Mouse (Mus musculus) heart, embryonic 14.5 days (tissue): ENCODE measurements around the gene Ppp1r15b. TPM values are rescaled to one million over a fixed set of nuclear protein-coding genes. Genes with fewer than 3 reads are reported as not detected.

Experiments used
- ATAC-seq: fragments of 200-750 bp; cut with Nextera tagmentation; 2 replicates; pipeline ENCODE4 v1.8.0; 2017; ENCODE audit warnings: low read depth, moderate TSS enrichment; ENCODE audit not compliant: insufficient number of reproducible peaks, insufficient read depth, low FRiP score
- H3K27ac ChIP-seq, 2 experiments: fragments of 200-500 bp in 1 of 2; fragments of 300-500 bp in 1 of 2; sonication (generic) in 1 of 2; replicated peaks in 1 of 2; 2 replicates each; pipeline ENCODE4 v1.5.1; 2012 to 2014; ENCODE audit warnings: low read depth in 2 of 2, low read length in 2 of 2, control low read depth in 1 of 2, mild to moderate bottlenecking in 1 of 2, mixed read lengths in 1 of 2; ENCODE audit not compliant: control insufficient read depth in 1 of 2, insufficient read depth in 1 of 2
- H3K27me3 ChIP-seq: fragments of 300-500 bp; sonication (generic); 2 replicates; pipeline ENCODE4 v1.6.1; 2014; ENCODE audit warnings: mild to moderate bottlenecking, low read length, control low read depth; ENCODE audit not compliant: control insufficient read depth, insufficient read depth
- H3K36me3 ChIP-seq: fragments of 300-500 bp; sonication (generic); 2 replicates; pipeline ENCODE4 v1.6.1; 2014; ENCODE audit warnings: mild to moderate bottlenecking, control low read depth, low read length, mixed read lengths; ENCODE audit not compliant: control insufficient read depth, insufficient read depth
- H3K4me1 ChIP-seq, 2 experiments: fragments of 200-500 bp in 1 of 2; fragments of 300-500 bp in 1 of 2; sonication (generic) in 1 of 2; 2 replicates each; pipeline ENCODE4 v1.6.1; 2012 to 2014; ENCODE audit warnings: low read length in 2 of 2, control low read depth in 1 of 2, mixed read lengths in 1 of 2; ENCODE audit not compliant: control insufficient read depth in 2 of 2, insufficient read depth in 2 of 2
- H3K4me2 ChIP-seq: fragments of 300-500 bp; sonication (generic); 2 replicates; pipeline ENCODE4 v1.6.1; 2014; ENCODE audit warnings: mild to moderate bottlenecking, low read length
- H3K4me3 ChIP-seq, 2 experiments: fragments of 200-500 bp in 1 of 2; fragments of 300-500 bp in 1 of 2; sonication (generic) in 1 of 2; 2 replicates each; pipeline ENCODE4 v1.5.1; 2012 to 2014; ENCODE audit warnings: low read length in 2 of 2, mild to moderate bottlenecking in 2 of 2, control low read depth in 1 of 2, low read depth in 1 of 2, moderate library complexity in 1 of 2; ENCODE audit not compliant: control insufficient read depth in 1 of 2, insufficient read depth in 1 of 2
- H3K9ac ChIP-seq: fragments of 300-500 bp; sonication (generic); 2 replicates; pipeline ENCODE4 v1.6.1; 2014; ENCODE audit warnings: mild to moderate bottlenecking, low read length
- H3K9me3 ChIP-seq: fragments of 300-500 bp; sonication (generic); 2 replicates; pipeline ENCODE4 v1.6.1; 2016; ENCODE audit warnings: low read length, control low read depth; ENCODE audit not compliant: control insufficient read depth
- WGBS: fragments of 180-500 bp; shearing (Covaris S2); extraction: QIAGEN DNeasy Blood & Tissue Kit; methylation state at CpG from one replicate; pipeline ENCODE4 v1.1.7; 2014; 5-methylcytosine and 5-hydroxymethylcytosine counted together
- polyA plus RNA-seq: library from polyadenylated mRNA; unstranded; fragments of >200 nt; fragmentation: Nextera tagmentation; extraction: Ambion mirVana; gene quantifications from 2 replicates; pipeline ENCODE4 v1.2.1, GENCODE M21; 2014

Ppp1r15b gene
- polyA plus RNA-seq, 1 experiment from 2014 or later: 24.5 TPM

DNA sequence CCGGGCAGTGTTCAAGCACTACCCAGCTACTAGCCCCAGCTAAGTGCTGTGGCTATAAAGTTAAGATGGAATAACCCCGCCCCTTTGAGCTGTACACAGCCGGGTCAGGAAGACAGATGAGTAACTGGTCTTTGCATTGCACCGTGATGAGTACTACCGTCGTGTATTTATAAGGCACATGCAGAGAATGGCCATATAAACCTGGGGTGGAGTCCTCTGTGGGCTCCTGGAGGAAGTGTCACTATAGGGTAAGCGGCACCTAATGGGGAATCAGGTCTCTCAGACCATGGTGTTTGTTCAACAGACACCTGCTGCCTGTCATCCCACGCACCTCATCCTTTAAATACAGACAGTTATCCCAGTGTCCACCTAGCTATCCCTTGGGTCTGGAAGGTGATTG is 32.0 kb downstream of the Ppp1r15b start:
- Histone ChIP-seq H3K4me3 (no peak overlapping the region), H3K4me2 (no peak overlapping the region), H3K27ac (no peak overlapping the region), H3K4me1 (peaks cover 8 to 16% of the 10 kb centered on the region in 2 experiments), H3K27me3 (peaks cover 60% of the 10 kb centered on the region), H3K36me3 (no peaks in the 10 kb centered on the region), H3K9ac (no peak overlapping the region), H3K9me3 (no peaks in the 10 kb centered on the region)
- WGBS: 55% methylated on average over 8 of the region's 8 CpGs
- ATAC-seq: no peak

DNA sequence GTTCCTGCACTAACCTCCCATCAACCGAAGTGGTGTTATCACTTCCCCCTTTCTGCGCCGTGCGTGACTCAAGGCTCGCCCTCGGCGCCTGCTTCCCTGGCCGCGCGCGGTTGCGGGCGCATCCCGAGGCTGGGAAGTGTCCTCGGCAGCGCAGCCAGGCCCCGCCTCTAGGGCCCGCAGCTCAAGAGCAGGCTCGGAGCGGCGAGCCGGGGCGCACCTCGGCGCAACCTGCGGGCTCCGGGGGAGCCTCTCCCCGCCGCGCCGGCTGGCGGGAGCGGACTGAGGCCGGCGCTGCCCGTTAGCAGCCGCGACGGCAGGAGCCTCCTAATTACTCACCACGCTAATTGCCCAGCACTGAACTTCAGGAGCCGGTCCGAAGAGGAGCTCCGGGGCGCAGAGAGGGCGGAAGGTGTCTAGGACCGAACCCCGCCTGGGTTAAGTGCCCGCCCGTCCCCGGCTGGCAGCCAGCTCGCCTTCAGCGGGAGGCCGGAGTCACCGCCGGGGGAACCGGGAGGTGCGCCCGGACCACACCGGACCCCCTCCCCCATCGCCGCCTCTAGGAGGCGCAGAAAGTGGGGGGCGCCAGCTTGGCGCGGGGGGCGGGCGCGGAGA is 33.0 kb downstream of the Ppp1r15b start, which contains the start of gene Plekha6:
TSS of gene Plekha6 (plus strand) at position 391 of the 612 bp plus-strand sequence.
- H3K9me3 ChIP-seq: no peaks in the 10 kb centered on the region
- peaks cover 6 to 21% of the 10 kb centered on the region in 2 experiments; a peak in 3 of 4 replicates for H3K4me1 ChIP-seq
- H3K27me3 ChIP-seq: peaks cover 62% of the 10 kb centered on the region
- peak within 1 kb of the TSS; percentile 69 for H3K9ac ChIP-seq
- no peaks in the 10 kb centered on the region for H3K36me3 ChIP-seq
- peak within 1 kb of the TSS; percentile 99 for H3K4me2 ChIP-seq
- ATAC-seq: no peak; the same call in 1 of the 2 replicates
- WGBS: 1% methylated on average over 62 of the region's 68 CpGs
- H3K27ac ChIP-seq: no peak within 1 kb of the TSS
- H3K4me3 ChIP-seq: peak within 1 kb of the TSS; percentile 63

DNA sequence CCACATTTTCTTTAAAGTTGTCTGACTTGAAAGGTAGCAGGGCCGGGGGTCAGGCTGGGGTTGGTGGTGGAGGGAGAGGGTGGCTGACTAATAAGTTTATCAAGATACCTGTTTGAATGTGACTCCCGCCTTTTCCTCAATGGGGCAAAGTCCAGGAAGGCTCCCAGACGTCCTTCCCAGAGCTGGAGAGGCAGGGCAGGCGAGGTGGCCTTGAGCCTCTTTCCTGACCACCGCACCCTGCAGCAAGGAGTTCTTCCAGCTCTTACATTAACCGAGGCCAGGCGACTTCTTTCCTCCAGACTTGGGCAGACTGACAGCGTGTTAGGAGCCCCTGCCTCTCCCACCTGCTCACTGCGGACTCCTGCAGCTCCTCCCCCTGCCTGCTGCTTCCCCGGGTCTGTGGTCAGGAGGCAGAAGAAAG is 33.7 kb downstream of the Ppp1r15b start:
- H3K27me3 ChIP-seq: peaks cover 62% of the 10 kb centered on the region
- no peak overlapping the region; the same call in 1 of the 2 replicates for H3K9ac ChIP-seq
- H3K4me1 ChIP-seq: peaks cover 2 to 17% of the 10 kb centered on the region in 2 experiments; a peak in 3 of 4 replicates
- WGBS: 2% methylated on average over 10 of the region's 10 CpGs
- no peaks in the 10 kb centered on the region for H3K9me3 ChIP-seq
- H3K4me3 ChIP-seq: peak overlapping the region; percentile 63; a peak in 3 of 4 replicates
- no peak for ATAC-seq
- no peaks in the 10 kb centered on the region for H3K36me3 ChIP-seq
- peak overlapping the region; percentile 99 for H3K4me2 ChIP-seq
- no peak overlapping the region for H3K27ac ChIP-seq

DNA sequence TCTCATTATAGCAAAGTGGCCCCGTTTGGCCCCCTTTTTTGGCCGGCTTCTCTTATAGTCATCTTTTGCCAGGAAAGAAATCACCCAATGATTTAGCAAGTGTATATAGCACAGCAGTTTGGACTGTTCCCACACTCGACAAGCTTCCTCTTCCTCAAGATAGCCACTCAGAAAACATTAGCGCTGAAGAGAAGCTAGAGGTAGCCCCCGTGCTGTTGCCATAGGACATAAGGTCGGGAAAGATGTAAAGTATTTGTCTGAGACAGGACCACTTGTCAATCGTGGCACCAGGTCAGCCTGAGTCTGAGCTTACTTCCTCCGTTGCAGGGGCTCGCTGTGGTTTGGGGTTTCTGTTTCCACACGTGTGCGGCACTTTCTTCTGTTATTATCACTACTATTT is 34.2 kb downstream of the Ppp1r15b start:
- peaks cover 67% of the 10 kb centered on the region for H3K27me3 ChIP-seq
- H3K4me2 ChIP-seq: no peak overlapping the region
- 33% methylated on average over 11 of the region's 11 CpGs for WGBS
- H3K9ac ChIP-seq: no peak overlapping the region
- H3K4me1 ChIP-seq: peaks cover 2 to 17% of the 10 kb centered on the region in 2 experiments; a peak in 3 of 4 replicates
- H3K9me3 ChIP-seq: no peaks in the 10 kb centered on the region
- ATAC-seq: no peak
- H3K36me3 ChIP-seq: no peaks in the 10 kb centered on the region
- H3K27ac ChIP-seq: no peak overlapping the region
- peak overlapping the region in 1 of 2 experiments; percentile 63; a peak in 2 of 4 replicates for H3K4me3 ChIP-seq

DNA sequence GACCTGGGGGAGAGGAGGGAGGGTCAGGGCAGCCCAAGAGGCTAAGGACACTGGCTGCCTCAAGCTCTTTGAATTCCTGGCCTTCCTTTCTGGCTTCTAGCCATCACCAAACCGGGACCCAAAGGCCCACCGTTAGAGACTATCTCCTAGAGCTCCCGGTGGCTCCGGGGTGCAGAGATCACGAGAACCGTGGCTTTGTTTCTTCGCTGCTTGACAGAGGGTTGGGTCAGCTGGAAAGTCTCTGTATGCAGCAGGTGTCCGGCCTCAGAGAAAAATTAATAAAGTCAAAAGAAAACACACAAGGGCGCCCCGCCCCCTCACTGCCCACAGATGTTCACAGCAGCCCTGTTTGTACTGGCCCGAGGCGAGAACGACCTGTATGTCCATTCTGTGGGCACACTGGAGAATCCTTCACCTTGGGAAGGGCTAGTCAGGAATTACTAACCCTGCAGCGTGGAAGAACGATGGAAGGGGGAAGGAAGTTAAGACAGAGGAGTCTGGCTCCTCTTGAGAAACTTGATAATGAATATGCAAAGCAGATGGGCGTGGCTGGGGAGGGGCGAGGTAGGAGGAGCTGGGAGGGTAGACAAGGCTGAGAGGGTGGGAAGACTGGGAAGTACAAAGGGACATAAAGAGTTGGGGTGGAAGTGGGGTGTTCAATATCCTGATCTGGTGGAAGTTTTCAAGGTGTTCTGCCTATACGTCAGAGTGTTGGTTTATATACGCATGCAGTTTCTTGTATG is 37.5 kb downstream of the Ppp1r15b start:
- Histone ChIP-seq H3K4me2 (peak overlapping the region; percentile 35; the same call in 1 of the 2 replicates), H3K4me1 (peaks cover 2 to 14% of the 10 kb centered on the region in 2 experiments; a peak in 3 of 4 replicates), H3K4me3 (no peak overlapping the region), H3K9ac (no peak overlapping the region), H3K9me3 (no peaks in the 10 kb centered on the region), H3K27me3 (peaks cover 57% of the 10 kb centered on the region), H3K36me3 (no peaks in the 10 kb centered on the region), H3K27ac (no peak overlapping the region)
- no peak for ATAC-seq
- 44% methylated on average over 19 of the region's 19 CpGs for WGBS

DNA sequence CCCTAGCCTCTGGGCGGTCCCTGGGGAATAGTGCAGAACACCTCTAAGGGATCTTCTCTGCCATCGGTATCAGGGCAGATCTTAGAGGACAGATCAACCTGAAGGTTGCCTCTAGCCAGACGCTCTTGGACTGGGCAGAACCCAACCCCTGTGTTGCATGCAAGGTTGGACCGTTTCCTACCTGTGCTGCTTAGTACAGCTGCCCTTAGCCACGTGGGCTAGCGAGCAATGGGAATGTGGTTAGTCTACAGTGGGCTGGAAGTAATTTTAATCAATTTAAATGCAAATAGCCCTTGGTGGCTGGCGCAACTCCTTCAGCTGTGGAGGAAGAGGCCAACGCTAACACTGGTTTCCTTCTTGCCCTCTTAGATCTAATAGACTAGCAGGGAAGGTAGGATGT is 39.3 kb downstream of the Ppp1r15b start:
- Histone ChIP-seq H3K27me3 (peaks cover 40% of the 10 kb centered on the region), H3K36me3 (no peaks in the 10 kb centered on the region), H3K9ac (no peak overlapping the region), H3K9me3 (no peaks in the 10 kb centered on the region), H3K27ac (no peak overlapping the region), H3K4me2 (no peak overlapping the region), H3K4me3 (no peak overlapping the region), H3K4me1 (peaks cover 0 to 6% of the 10 kb centered on the region in 2 experiments; a peak in 2 of 4 replicates)
- ATAC-seq: no peak
- WGBS: 84% methylated on average over 8 of the region's 8 CpGs

DNA sequence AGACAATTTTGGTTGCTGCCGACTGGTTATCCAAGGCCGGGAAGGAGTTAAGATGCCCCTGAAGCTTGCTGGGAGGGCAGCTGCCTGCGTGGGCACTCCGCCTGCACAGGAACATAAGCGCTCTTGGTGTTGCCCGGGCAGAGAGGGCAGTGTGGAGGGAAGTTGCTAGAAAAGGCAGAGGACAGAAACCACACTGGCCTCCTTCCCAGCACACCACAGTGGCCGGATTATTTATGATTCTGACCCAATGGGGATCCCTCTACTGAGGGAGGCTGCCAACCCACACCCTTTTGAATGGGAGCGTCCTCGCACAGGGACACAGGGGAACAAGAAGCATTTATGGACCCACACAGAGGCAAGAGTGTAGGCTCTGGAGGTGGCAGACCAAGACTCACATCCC is 40.4 kb downstream of the Ppp1r15b start:
- no peak overlapping the region for H3K4me2 ChIP-seq
- H3K4me3 ChIP-seq: no peak overlapping the region
- peaks cover 33% of the 10 kb centered on the region for H3K27me3 ChIP-seq
- H3K27ac ChIP-seq: no peak overlapping the region
- H3K9me3 ChIP-seq: no peaks in the 10 kb centered on the region
- H3K36me3 ChIP-seq: no peaks in the 10 kb centered on the region
- H3K9ac ChIP-seq: no peak overlapping the region
- ATAC-seq: no peak
- peaks cover 0 to 6% of the 10 kb centered on the region in 2 experiments; a peak in 2 of 4 replicates for H3K4me1 ChIP-seq
- 87% methylated on average over 9 of the region's 9 CpGs for WGBS
